Mouse (Mus musculus): ENCODE measurements around the gene Rln3.
"Not testable (repeated sequence)": the region's sequence is repeated elsewhere in the genome, so short reads cannot be mapped to it uniquely, and the experiment has no call there.

The Rln3 gene

GRCm38 (mm10) chr8:84019738-84020137 is 25.1 kb downstream of the Rln3 start:
- DNase-seq (ENCODE audit: low read depth), result no peak

- DNase-seq (ENCODE audit: low read depth), result no peak
Measured at GRCm38 (mm10) chr8:84015833-84016232, 29.0 kb downstream of the Rln3 start.

DNA sequence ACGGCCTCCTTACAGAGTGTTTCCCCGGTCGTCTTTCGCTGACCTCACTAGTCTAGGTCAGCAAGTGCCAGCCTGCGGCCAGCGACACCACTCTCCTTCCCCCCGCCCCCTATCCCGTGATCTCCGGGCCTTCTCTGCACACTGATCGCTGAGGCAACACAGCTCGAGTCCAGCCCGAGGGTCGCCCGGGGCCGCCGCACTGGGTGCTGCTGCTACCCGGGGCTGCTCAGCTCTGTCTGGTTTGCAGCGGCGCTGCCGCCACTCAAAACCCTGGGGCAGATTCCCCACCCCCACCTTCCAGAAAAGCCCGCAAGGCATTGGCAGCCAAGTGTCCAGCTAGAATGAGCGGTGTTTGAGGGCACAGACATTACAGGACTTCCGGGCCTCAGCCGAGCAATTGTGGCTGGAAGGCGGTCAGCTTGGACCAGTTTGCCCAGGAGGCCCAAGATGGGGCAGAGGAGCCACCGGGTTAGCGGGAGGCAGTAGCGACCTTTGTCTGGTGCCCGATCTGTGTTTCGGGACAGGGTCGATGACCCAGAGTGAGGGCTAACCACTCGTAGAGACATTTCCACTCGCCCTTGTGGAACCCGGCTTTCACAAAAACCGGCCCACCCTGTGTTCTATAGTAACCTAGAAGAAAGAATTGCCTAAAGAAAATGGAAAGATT is 32.2 kb downstream of the Rln3 start:
- no peak for DNase-seq (ENCODE audit: low read depth)

GRCm38 (mm10) chr8:84011705-84012498 is 32.9 kb downstream of the Rln3 start, which contains the start of gene 2210011C24Rik:
Gene 2210011C24Rik, minus strand, starts transcription at chr8:84012171.
- no peak for DNase-seq (ENCODE audit: low read depth)

DNA sequence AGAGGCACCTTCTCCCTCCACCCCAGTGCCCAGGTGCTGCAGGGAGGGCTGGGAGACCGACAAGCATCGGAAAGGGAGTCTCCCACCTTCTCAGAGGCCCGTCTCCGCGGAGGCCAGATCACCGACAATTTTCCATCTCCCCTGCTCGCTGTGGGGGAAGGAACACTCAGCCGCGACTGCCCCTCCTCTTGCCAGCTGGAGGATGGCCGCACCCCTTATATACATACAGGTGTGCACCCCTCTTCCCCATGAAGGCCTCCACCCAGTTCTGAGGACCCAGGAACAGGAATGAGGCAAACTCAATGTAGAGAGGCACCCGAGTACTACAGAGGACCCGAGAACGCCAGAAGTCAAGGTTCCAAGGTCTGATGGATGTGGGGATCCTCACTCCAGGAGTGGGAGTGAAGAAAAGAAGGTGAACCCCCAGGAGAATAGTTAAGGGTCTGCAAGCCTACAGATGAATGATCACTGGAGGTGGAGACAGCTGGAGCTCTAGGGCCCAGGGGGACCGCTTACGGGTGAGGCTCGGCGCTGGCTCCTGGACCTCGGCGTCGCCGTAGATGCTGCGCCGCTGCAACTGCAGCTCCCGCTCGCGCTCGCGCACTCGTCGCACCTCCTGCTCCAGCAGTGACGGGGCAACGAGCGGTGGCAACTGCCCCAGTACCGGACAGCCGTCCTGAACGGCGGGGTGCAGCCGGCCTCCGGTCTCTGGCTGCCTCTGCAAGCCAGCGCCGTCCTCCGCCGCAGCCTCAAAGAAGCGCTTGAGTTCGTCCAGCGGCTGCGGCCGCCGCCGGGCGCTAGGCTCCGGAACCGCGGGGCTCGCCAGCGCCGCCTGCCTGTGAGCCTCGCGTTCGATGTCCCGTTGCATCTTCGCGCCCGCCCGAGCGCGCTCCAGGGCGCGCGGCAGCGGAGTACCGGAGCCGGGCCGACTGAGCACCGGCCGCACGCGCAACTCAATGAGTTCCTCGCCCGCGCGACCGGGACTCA is 33.9 kb downstream of the Rln3 start:
- peak; percentile 88 for DNase-seq (ENCODE audit: low read depth)

DNA sequence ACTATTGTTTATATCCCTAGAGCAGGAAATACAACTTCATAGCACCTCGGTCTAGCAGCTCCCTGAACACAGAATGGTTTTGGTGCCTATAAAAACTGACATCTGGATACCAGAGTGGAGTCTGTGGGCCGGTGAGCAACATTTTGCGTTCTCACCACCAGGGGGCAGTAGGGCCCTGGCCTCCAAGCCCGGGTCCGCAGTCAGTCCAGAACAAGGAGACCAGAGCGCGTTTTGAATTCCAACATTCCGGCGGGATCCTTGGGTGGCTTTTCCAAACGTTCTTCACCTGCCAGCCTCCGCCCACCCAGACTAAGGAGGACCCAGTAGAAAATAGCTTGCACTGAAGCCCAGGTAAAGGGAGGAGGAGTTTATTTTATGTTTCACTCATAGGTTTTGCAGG is 34.9 kb downstream of the Rln3 start:
- peak; percentile 95 for DNase-seq (ENCODE audit: low read depth)

- peak; percentile 59 for DNase-seq (ENCODE audit: low read depth)
Measured at GRCm38 (mm10) chr8:84008362-84008761, 36.4 kb downstream of the Rln3 start.

GRCm38 (mm10) chr8:84005502-84005901 is 39.3 kb downstream of the Rln3 start:
- DNase-seq (ENCODE audit: low read depth), result not testable (repeated sequence)

DNA sequence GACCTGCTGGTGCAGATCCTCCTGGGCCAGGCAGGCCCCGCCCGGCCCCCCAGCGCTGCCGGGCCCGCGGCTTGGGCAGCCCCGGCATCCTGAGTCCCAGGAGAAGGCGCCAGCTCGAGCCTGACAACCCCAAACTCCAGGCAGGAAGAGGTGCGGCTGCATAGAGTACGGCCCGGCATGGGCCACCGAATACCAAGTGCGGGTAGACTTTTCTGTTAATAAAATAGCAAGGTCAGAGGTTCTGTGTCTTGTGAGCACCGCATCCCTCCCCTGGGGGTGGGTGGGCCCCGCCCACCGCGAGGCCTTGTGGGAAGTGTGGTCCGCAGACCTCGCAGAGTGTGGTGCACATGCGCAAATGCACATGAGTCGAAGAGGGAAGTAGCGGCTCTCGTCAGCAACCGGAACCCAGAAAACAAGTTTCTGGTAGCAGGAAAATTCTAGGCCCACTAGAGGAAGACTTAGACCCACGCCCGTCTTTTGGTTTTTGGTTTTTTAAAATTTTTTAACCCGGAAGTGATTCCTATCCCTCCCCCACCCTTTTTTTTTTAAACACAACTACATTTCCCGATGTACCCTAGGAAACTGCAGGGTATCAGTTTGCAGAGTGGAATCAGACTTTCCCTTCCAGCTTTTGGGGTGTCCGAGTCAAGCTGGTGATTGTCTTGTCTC is 40.1 kb downstream of the Rln3 start:
- peak; percentile 99 for DNase-seq (ENCODE audit: low read depth)

DNA sequence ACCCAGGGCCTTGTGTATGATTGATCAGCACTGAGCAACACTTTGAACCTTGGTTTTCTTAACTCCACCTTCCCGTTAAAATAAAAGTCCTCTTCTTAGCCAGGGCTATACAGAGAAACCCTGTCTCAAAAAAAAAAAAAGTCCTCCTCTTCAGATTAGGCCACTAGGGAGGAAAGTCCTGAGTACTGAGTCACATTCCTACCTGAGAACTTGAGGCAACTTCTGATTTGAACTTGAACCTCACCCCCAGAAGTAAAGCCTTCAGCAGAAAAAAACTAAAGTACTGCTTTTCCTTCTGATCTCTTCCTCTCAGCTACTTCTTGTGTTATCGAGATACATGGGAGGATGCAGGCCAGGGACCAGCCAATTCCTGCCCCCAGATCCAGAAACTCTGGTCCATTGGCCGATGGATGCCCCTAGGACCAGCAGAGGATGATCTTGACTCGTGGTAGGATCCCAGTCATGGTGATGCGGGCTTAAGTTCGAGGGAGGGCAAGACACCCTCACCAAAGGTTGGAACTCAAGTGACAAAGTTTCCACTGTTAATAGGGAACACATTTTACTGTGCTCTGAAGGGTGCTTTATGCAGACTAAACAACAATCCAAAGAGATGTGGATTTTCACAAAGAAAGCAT is 41.1 kb downstream of the Rln3 start:
- peak; percentile 36 for DNase-seq (ENCODE audit: low read depth)

DNA sequence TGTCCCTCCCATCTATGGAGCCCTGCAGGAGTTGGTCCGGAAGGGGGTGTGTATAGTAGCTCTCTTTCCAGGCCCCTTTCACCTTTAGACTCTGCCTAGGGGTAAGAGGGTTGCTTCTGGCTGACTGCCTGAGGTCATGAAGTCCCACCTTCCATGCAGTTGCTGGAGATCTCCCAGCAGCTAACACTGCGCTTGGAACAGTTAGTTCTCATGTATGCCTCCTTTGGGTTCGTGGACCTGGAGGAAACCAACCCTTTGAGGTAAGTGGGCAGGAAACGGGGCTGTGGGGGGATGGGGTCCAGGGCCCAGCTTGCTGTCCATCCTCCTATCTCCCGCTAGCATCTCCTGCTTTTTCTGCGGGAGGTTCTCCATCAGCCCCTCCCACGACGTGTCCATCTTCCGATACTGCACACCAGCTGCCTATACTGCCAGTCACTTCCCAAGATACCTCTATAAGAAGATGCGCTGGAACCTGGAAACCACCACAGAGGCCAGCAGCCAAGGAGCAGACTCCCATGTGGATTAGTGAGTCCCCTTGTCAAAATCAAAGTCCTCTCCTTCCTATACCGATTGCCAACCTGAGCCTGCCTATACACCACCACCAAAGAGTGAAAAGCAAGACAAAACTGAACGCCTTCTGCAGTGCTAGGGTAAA is 41.7 kb downstream of the Rln3 start:
- peak; percentile 22 for DNase-seq (ENCODE audit: low read depth)

DNA sequence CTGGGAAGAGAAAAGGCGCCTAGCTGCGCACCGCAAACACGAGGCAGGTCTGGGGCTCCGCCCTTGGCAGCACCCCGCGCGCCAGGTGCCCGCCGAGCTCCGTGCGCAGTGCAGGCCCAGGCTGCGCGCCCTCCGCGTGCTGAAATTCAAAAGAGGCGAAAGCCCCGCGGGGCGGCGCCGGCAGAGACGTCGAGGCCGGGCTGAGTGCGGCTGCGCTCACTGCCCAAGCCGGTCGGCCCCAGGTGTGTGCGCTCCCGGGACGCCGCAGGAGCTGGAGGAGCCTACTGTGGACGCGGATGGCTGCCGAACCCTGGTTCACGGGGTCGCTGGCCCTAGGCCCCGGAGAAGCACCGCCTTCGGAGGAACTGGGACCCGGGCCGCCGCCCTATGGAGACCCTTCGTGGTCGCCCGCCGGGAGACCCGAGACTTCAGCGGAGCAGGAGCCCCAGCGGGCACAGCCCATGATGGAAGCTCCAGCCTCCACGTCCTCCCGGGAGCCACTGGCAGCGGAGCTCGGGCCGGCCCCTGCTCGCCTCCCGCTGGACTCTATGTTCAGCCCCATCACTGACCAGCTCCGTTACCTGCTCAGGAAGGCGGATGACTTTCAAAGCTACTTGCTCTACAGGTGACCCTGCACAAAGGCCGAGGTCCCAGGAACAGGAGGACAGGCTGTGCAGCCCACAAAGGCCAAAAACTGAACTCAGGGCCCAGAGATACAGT is 43.4 kb downstream of the Rln3 start, which contains the start of gene 1700067K01Rik:
Gene 1700067K01Rik (plus strand): TSS at position 222 of the 720 bp plus-strand sequence.
- no peak for DNase-seq (ENCODE audit: low read depth)

GRCm38 (mm10) chr8:83999825-84000224 is 45.0 kb downstream of the Rln3 start:
- no peak for DNase-seq (ENCODE audit: low read depth)

DNA sequence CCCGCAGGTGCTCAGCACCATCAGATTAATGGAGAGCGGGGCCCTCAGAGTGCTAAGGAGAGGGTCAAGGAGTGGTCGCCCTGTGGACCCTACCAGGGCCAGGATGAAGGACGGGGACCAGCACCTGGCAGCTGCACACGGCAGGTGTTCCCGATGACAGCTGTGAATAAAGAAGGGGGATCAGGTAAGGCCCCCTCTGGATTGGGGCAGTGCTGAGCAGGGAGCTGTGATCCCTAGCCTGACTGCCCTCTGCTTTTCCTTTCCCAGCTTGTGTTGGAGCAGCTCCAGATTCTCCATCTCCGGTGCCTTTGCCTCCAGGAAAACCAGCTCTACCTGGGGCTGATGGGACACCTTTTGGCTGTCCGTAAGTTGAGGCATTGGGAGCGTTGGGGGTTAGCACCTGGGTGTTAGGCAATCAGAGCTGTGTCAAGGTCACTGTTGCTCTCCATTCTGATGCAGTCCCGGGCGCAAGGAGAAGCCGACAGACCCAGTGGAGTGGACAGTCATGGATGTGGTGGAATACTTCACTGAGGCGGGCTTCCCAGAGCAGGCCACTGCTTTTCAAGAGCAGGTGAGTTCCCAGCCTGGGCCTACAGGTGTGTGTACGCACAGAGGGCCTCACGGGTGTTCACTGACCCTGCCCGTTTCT is 45.6 kb downstream of the Rln3 start:
- no peak for DNase-seq (ENCODE audit: low read depth)

DNA sequence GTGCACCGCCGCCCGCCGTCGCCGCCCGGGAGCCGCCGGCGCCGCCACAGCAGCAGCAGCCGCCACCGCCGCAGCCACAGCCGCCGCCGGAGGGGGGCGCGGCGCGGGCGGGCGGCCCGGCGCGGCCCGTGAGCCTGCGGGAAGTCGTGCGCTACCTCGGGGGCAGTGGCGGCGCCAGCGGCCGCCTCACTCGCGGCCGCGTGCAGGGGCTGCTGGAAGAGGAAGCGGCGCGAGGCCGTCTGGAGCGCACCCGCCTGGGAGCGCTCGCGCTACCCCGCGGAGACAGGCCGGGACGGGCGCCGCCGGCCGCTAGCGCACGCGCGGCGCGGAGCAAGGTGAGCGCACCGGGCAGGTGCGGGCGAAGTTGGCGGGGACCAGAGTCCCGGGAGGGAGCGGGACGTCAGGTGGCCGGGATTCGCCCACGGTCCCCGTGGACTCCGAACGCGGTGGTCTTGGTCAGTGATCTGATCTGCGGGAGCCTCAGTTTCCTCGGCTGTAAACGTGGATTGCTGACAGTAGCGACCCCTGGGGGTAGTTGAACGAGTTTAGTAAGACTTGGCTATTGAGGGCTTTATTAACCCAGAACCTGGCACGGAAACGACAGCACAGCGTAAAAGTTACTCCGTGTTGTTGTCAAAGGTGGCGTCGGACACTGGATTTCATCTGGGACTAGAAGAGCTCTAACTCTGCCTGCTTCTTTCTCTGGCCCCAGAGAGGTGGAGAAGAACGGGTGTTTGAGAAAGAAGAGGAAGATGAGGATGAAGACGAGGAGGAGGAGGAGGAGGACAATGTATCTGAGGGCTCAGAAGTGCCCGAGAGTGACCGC is 46.4 kb downstream of the Rln3 start:
- DNase-seq (ENCODE audit: low read depth), result peak; percentile 84

DNA sequence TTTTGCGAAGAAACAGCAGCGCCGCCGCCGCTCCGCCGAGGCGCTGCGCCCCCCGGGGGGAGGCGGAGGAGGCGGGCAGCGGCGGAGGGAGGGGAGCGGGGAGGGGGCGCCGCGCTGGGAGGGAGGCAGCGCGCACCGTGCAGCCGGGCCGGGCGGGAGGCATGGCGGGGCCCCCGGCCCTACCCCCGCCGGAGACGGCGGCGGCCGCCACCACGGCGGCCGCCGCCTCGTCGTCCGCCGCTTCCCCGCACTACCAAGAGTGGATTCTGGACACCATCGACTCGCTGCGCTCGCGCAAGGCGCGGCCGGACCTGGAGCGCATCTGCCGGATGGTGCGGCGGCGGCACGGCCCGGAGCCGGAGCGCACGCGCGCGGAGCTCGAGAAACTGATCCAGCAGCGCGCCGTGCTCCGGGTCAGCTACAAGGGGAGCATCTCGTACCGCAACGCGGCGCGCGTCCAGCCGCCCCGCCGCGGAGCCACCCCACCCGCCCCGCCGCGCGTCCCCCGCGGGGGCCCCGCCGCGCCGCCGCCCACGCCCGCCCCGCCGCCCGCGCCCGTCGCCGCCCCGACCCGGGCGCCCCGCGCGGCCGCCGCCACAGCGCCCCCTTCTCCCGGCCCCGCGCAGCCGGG is 47.2 kb downstream of the Rln3 start, which contains the start of gene Samd1:
Gene Samd1 (plus strand): TSS at position 162 of the 631 bp plus-strand sequence.
- DNase-seq (ENCODE audit: low read depth), result peak; percentile 68

GRCm38 (mm10) chr8:83996567-83997505 is 48.0 kb downstream of the Rln3 start:
- peak; percentile 95 for DNase-seq (ENCODE audit: low read depth)

Data from NIH3T3 (cell line).